Mouse (Mus musculus) layer of hippocampus, adult 9-10 months (tissue): ENCODE measurements around the gene 5730522E02Rik.

Experiments
- DNase-seq: peaks from one replicate; pipeline ENCODE4 v3.0.0; 2022; ENCODE audit warnings: low spot score

The 5730522E02Rik gene

DNA sequence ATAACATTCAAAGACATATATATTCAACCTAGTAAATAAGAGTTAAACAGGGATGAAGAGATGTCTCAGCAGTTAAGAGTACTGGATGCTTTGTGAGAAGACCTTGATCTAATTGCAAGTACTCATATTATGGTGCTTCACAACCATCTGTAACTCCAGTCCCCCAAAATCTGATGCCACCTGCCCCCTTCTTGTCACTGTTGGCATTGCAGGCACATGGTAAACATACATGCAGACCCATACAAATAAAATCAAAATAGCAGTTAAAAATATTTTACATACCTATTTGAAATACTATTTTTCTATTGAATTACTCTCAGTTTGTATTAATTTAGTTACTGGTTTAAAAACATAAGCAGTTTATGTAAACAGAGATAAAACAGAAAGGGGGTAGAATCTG, 84.6 kb downstream of the 5730522E02Rik start:
- no peak for DNase-seq

- no peak for DNase-seq
Observed at GRCm38 (mm10) chr11:26120781-26121557, 89.6 kb downstream of the 5730522E02Rik start.

DNA sequence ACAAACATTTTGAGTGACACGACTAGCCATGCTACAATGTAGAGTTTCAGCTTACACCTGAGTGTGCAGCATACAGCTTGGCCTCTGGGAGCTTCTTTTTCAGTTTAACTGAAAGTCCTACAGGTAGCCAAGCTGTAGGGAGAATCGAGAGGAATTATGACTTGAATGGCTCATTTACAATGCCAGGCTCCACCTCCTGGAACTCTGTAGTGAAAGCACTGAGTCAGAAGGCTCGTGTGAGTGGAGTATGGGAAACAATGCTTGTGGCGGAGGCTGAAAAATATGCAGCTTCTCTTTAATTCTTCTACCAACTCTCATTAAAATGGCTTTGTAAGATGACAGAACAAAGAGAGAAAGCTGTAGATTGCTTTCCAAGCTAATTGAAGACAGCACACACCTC, 92.9 kb downstream of the 5730522E02Rik start:
- DNase-seq, result no peak

DNA sequence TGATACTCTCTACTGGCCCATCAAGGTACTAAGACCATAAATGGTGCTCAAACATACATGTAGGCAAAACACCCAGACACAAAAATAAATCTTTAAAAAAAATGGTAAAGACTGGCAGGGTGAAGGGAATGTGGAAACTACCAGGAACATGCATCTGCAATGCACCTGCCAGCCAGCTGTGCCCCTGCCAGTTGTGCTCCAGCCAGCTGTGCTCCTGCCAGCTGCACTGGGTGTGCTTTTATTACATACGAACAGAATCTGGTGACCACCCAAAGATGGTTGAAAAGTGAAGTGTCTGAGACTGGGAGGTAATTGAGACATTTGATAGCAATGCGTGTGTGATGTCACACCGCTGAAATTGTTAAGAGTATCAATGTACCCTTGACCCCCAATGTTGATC, 98.4 kb downstream of the 5730522E02Rik start:
- DNase-seq, result no peak

GRCm38 (mm10) chr11:26108647-26109046, 101.9 kb downstream of the 5730522E02Rik start:
- DNase-seq, result no peak

DNA sequence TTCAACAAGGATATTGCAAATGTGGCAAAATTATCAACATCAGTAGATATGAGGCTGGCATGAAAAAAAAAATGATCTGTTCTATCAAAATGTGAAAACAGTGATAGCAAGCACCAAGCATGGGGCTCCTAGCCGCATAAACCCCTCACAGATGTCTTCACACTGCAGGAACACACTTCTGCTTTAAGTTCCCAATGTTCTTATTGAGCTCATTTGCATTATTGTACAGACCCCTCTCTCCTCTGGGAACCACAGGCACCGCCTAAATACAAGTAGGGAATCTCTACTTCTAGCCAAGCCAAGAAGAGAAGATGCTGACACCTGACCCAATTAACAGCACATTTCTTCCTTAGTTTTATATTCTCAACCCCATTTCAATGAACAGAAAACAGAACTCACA, 105.9 kb downstream of the 5730522E02Rik start:
- no peak for DNase-seq

DNA sequence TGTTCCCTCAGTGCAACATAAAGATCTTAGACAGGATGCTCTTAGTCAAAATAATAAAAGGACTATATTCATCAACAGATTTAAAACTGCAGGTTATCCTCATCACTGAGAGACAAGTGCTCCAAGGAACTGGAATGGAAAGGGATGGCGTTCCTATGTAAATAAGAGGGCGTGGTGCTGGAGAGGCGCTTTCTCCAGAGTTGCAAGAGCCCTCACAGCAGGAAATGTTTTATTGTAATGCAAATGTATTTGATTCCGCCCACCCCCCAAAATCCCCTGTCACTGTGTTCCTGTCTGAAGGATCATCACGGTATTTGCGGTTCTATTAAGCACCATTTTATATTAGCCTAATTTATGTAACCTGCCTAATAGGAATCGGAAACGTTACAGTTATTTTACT, 106.9 kb downstream of the 5730522E02Rik start:
- no peak for DNase-seq

- no peak for DNase-seq
Observed at GRCm38 (mm10) chr11:26102878-26103277, 107.7 kb downstream of the 5730522E02Rik start.

GRCm38 (mm10) chr11:26100077-26100476, 110.5 kb downstream of the 5730522E02Rik start:
- DNase-seq, result no peak

- DNase-seq, result no peak
Observed at GRCm38 (mm10) chr11:26098933-26099332, 111.6 kb downstream of the 5730522E02Rik start.

DNA sequence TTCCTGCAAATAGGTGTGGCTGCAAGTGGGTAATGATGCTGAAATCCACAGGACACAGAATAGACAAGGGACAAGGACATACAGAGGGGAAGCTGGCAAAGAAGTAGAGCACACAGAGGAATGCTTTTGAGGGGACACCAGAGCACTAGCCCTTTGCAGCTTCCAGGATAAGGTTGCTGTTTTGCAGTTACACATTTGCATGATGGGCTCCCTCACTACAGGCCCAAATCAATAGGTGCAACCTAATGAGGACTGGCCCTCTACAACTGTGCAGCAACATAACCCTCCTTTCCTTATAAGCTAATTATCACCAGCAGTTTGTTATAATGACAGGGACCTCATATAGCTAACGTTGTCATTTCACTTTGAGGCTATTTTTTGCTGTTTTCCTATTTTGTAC, 114.5 kb downstream of the 5730522E02Rik start:
- no peak for DNase-seq

DNA sequence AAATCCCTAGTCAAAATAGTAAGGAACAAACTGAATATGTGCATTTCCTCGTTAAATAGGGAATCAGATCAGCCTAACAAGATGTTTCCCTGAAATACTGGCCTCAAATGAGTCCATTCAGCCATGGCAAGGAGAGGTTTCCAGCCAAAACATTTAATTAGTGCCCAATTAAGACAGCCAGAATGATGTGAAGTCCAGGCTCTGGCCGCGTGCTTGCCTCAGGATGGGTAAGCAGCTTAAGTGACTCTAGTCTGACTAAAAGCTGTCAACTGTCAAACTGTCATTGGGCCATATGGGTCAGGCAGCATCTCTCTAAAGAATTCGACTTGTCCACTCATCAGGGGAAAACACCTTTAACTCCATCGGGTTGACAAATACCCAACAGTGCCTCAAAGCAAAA, 121.6 kb downstream of the 5730522E02Rik start:
- no peak for DNase-seq

- no peak for DNase-seq
Observed at GRCm38 (mm10) chr11:26086679-26087078, 123.9 kb downstream of the 5730522E02Rik start.

DNA sequence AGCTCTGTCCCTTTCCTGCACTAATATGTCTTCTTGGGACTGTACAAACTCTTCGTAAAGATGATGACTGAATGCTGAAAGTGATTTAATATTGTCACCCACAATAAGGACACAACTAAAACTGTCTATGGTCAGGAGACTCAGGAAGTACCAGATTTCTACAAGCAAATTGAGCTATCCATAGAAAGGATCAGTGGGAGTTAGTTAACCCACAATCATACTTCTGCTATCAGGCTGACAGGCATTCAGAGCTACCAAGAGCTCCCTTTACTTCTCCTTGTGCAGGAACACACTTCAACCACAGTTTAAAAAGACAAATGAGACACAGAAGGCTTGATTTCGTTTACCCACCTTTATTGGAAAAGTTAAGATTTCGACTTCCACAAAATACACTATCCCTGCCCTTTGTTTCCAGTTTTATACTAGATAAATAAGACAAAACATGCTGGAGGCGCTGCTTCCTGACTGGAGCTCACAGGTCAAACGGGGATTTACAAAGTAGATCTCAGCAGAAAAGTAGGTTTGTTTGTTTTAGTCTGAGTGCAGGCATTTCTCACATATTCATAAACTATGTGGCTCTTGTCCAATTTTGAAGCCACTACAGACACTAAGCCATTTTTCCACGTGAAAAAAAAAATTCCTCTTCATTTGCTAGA, 125.1 kb downstream of the 5730522E02Rik start:
- no peak for DNase-seq

DNA sequence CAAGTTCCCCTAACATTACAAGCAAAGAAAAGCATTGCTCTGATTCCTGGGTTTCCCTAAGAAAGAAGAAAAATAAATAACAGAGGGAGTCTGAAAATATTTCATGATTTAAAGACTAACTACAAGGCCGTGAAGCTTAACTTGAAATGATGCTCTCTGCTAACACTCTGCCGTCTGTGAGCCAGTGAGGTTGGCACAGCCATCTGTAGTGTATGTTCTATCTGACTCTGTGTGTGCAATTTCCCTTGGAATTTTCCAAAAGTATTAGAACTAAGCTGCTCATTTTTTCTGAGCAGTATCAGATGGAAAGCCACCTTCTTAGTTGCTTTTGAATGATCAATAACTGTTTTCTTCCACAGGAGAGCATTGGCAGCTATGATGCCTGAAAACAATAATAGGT, 134.2 kb downstream of the 5730522E02Rik start:
- DNase-seq, result no peak

GRCm38 (mm10) chr11:26075536-26075935, 135.0 kb downstream of the 5730522E02Rik start:
- no peak for DNase-seq

GRCm38 (mm10) chr11:26073638-26074294, 136.8 kb downstream of the 5730522E02Rik start:
- DNase-seq, result peak; percentile 61

- no peak for DNase-seq
Observed at GRCm38 (mm10) chr11:26072101-26072500, 138.5 kb downstream of the 5730522E02Rik start.

DNA sequence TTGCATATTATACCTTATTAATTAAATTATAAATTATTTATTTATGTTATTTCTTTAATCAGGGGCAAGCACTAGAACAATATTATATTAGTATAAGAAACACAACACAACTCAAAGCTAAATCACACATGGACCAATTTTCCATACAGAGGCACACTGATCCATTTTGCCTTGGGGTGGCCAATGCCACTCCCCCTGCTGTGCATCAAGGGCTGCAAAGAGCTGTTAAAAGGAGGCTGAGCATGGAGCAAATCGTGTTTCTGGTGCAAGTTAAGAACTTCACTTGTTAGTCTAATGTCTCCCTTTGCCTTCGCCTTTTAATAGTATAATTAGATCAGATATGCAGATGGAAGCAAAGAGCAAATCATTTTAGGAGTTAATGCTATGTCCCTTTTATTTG, 147.3 kb downstream of the 5730522E02Rik start:
- no peak for DNase-seq

GRCm38 (mm10) chr11:26061471-26062137, 149.0 kb downstream of the 5730522E02Rik start:
- no peak for DNase-seq

DNA sequence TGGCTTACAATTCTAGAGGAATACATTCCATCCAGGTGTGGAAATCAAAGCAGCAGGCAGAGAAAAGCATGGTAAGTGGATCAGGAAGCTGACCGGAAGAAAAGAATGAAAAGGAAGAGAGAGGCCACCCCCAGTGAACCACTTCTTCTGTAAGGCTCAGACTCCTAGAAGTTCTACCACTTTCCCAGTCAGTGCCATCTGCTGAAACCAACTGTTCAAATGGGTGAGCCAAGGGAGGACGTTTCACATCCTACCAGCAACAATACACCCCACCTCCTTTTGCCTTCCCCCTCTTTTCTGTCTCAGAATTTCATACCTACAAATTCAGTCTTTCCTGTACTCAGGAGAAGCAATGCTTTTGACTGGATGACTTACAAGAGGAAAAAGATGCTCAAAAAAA, 197.0 kb downstream of the 5730522E02Rik start:
- DNase-seq, result no peak

DNA sequence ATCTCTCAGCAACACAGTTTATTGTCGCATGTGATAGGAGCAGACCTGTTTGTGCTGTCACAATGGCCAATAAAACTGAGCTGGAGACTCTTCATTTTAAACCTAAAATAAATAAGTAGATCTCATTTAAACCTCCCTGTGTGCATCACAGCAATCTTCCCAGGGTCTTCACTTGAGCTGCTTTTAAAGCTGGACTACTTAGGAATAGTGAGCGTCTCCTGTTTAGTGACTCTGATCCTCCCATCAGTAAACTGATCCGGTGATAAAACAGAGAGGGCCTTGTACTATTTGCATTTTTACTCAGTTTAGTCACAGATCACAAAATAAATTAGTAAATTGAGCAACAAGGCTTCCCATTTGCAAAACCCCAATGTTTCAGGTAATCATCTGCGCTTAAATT, 206.5 kb downstream of the 5730522E02Rik start:
- no peak for DNase-seq

DNA sequence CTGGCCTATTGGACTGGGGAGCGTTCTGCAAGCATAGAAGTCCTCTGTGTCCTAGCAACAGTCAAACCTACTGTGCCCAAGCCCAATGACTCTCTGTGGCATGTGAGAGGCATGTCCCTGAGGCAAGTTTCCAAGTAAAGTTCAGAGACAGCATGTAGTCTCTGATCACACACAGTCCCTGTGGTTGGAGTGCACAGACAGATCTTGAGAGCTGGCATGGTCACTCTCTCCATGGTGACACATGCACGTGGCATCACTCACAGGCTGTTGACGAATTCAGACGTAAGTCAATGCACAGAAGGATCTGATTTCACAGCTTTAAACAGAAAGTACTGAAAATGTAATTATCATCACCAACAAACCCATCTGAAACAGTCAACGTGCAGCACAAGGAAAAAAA, 210.8 kb downstream of the 5730522E02Rik start:
- no peak for DNase-seq
